Mouse (Mus musculus): Measurements from ENCODE around the gene F2rl2. TPM values are rescaled to one million over a fixed set of nuclear protein-coding genes. Genes with fewer than 3 reads are reported as not detected.

F2rl2 gene
- polyA plus RNA-seq, 1 experiment from 2014 or later: 0.51 TPM

GRCm38 (mm10) chr13:95685736-95686135, 10.9 kb upstream of the F2rl2 start:
- no peaks in the 10 kb centered on the region for H3K27me3 ChIP-seq (replicated peaks; ENCODE audit: control insufficient read depth, insufficient read depth, low read length)
- DNase-seq (ENCODE audit: low spot score) (no peak), ATAC-seq (no peak)
- H3K4me3 ChIP-seq (ENCODE audit: low read depth, low read length): no peak overlapping the region
- H3K9ac ChIP-seq (ENCODE audit: low read length): no peak overlapping the region
- H3K4me1 ChIP-seq (ENCODE audit: control insufficient read depth, insufficient read depth, low read length): no peaks in the 10 kb centered on the region
- H3K27ac ChIP-seq (ENCODE audit: low read depth, low read length): no peak overlapping the region
- H3K4me2 ChIP-seq (ENCODE audit: low read length): no peak overlapping the region
- peaks cover 7% of the 10 kb centered on the region; the same call in 1 of the 2 replicates for H3K36me3 ChIP-seq (ENCODE audit: control insufficient read depth, insufficient read depth, low read length)
- H3K9me3 ChIP-seq (replicated peaks; ENCODE audit: control insufficient read depth, low read length): no peaks in the 10 kb centered on the region
- 87% methylated on average over 5 of the region's 5 CpGs for WGBS

GRCm38 (mm10) chr13:95688576-95688975, 8.1 kb upstream of the F2rl2 start:
- Histone ChIP-seq H3K4me2 (ENCODE audit: low read length) (no peak overlapping the region), H3K4me1 (ENCODE audit: control insufficient read depth, insufficient read depth, low read length) (peaks cover 2% of the 10 kb centered on the region; the same call in 1 of the 2 replicates), H3K4me3 (ENCODE audit: low read depth, low read length) (no peak overlapping the region), H3K36me3 (ENCODE audit: control insufficient read depth, insufficient read depth, low read length) (no peaks in the 10 kb centered on the region), H3K9me3 (replicated peaks; ENCODE audit: control insufficient read depth, low read length) (no peaks in the 10 kb centered on the region), H3K27me3 (replicated peaks; ENCODE audit: control insufficient read depth, insufficient read depth, low read length) (no peaks in the 10 kb centered on the region), H3K27ac (ENCODE audit: low read depth, low read length) (no peak overlapping the region), H3K9ac (ENCODE audit: low read length) (no peak overlapping the region)
- 94% methylated on average over 1 of the region's 1 CpGs for WGBS
- DNase-seq (ENCODE audit: low spot score): no peak
- ATAC-seq: no peak

- H3K27ac ChIP-seq (ENCODE audit: low read depth, low read length): no peak overlapping the region
- no peak overlapping the region for H3K4me2 ChIP-seq (ENCODE audit: low read length)
- no peaks in the 10 kb centered on the region for H3K27me3 ChIP-seq (replicated peaks; ENCODE audit: control insufficient read depth, insufficient read depth, low read length)
- WGBS: 92% methylated on average over 8 of the region's 8 CpGs
- H3K4me3 ChIP-seq (ENCODE audit: low read depth, low read length): no peak overlapping the region
- H3K9me3 ChIP-seq (replicated peaks; ENCODE audit: control insufficient read depth, low read length): no peaks in the 10 kb centered on the region
- DNase-seq (ENCODE audit: low spot score) (no peak), ATAC-seq (no peak)
- H3K4me1 ChIP-seq (ENCODE audit: control insufficient read depth, insufficient read depth, low read length): peaks cover 2% of the 10 kb centered on the region; the same call in 1 of the 2 replicates
- no peaks in the 10 kb centered on the region for H3K36me3 ChIP-seq (ENCODE audit: control insufficient read depth, insufficient read depth, low read length)
- H3K9ac ChIP-seq (ENCODE audit: low read length): no peak overlapping the region
Observed at GRCm38 (mm10) chr13:95692201-95692600, 4.5 kb upstream of the F2rl2 start.

GRCm38 (mm10) chr13:95696120-95696653, 466 bp upstream of the F2rl2 start:
- H3K27me3 ChIP-seq (replicated peaks; ENCODE audit: control insufficient read depth, insufficient read depth, low read length): no peaks in the 10 kb centered on the region
- DNase-seq (ENCODE audit: low spot score) (no peak), ATAC-seq (no peak)
- H3K9ac ChIP-seq (ENCODE audit: low read length): no peak overlapping the region
- peaks cover 2% of the 10 kb centered on the region; the same call in 1 of the 2 replicates for H3K4me1 ChIP-seq (ENCODE audit: control insufficient read depth, insufficient read depth, low read length)
- H3K9me3 ChIP-seq (replicated peaks; ENCODE audit: control insufficient read depth, low read length): no peaks in the 10 kb centered on the region
- no peak overlapping the region for H3K27ac ChIP-seq (ENCODE audit: low read depth, low read length)
- H3K36me3 ChIP-seq (ENCODE audit: control insufficient read depth, insufficient read depth, low read length): no peaks in the 10 kb centered on the region
- no peak overlapping the region for H3K4me2 ChIP-seq (ENCODE audit: low read length)
- no peak overlapping the region for H3K4me3 ChIP-seq (ENCODE audit: low read depth, low read length)
- 52% methylated on average over 9 of the region's 9 CpGs for WGBS

- Histone ChIP-seq H3K36me3 (ENCODE audit: control insufficient read depth, insufficient read depth, low read length) (no peaks in the 10 kb centered on the region), H3K27me3 (replicated peaks; ENCODE audit: control insufficient read depth, insufficient read depth, low read length) (no peaks in the 10 kb centered on the region), H3K9ac (ENCODE audit: low read length) (no peak overlapping the region; the same call in 1 of the 2 replicates), H3K4me2 (ENCODE audit: low read length) (no peak overlapping the region), H3K4me3 (ENCODE audit: low read depth, low read length) (no peak overlapping the region), H3K4me1 (ENCODE audit: control insufficient read depth, insufficient read depth, low read length) (peaks cover 2% of the 10 kb centered on the region; the same call in 1 of the 2 replicates), H3K9me3 (replicated peaks; ENCODE audit: control insufficient read depth, low read length) (no peaks in the 10 kb centered on the region), H3K27ac (ENCODE audit: low read depth, low read length) (no peak overlapping the region)
- no peak for DNase-seq (ENCODE audit: low spot score)
- WGBS: 20% methylated on average over 6 of the region's 6 CpGs
- no peak for ATAC-seq
Observed at GRCm38 (mm10) chr13:95697874-95698273, 1.2 kb downstream of the F2rl2 start.

- H3K9ac ChIP-seq (ENCODE audit: low read length): no peak overlapping the region
- no peaks in the 10 kb centered on the region for H3K36me3 ChIP-seq (ENCODE audit: control insufficient read depth, insufficient read depth, low read length)
- WGBS: 78% methylated on average over 5 of the region's 5 CpGs
- no peaks in the 10 kb centered on the region for H3K27me3 ChIP-seq (replicated peaks; ENCODE audit: control insufficient read depth, insufficient read depth, low read length)
- no peak overlapping the region for H3K27ac ChIP-seq (ENCODE audit: low read depth, low read length)
- H3K4me2 ChIP-seq (ENCODE audit: low read length): no peak overlapping the region
- ATAC-seq (no peak), DNase-seq (ENCODE audit: low spot score) (no peak)
- no peaks in the 10 kb centered on the region for H3K4me1 ChIP-seq (ENCODE audit: control insufficient read depth, insufficient read depth, low read length)
- H3K4me3 ChIP-seq (ENCODE audit: low read depth, low read length): no peak overlapping the region
- H3K9me3 ChIP-seq (replicated peaks; ENCODE audit: control insufficient read depth, low read length): no peaks in the 10 kb centered on the region
Observed at GRCm38 (mm10) chr13:95703376-95703775, 6.7 kb downstream of the F2rl2 start.

GRCm38 (mm10) chr13:95705589-95705988, 8.9 kb downstream of the F2rl2 start:
- no peak overlapping the region for H3K27ac ChIP-seq (ENCODE audit: low read depth, low read length)
- DNase-seq (ENCODE audit: low spot score) (no peak), ATAC-seq (no peak)
- H3K4me3 ChIP-seq (ENCODE audit: low read depth, low read length): no peak overlapping the region
- H3K36me3 ChIP-seq (ENCODE audit: control insufficient read depth, insufficient read depth, low read length): no peaks in the 10 kb centered on the region
- no peak overlapping the region for H3K9ac ChIP-seq (ENCODE audit: low read length)
- 96% methylated on average over 6 of the region's 6 CpGs for WGBS
- H3K4me2 ChIP-seq (ENCODE audit: low read length): no peak overlapping the region
- H3K4me1 ChIP-seq (ENCODE audit: control insufficient read depth, insufficient read depth, low read length): no peaks in the 10 kb centered on the region
- no peaks in the 10 kb centered on the region for H3K27me3 ChIP-seq (replicated peaks; ENCODE audit: control insufficient read depth, insufficient read depth, low read length)
- no peaks in the 10 kb centered on the region for H3K9me3 ChIP-seq (replicated peaks; ENCODE audit: control insufficient read depth, low read length)

- Histone ChIP-seq H3K27me3 (replicated peaks; ENCODE audit: control insufficient read depth, insufficient read depth, low read length) (no peaks in the 10 kb centered on the region), H3K36me3 (ENCODE audit: control insufficient read depth, insufficient read depth, low read length) (no peaks in the 10 kb centered on the region), H3K4me3 (ENCODE audit: low read depth, low read length) (no peak overlapping the region), H3K4me2 (ENCODE audit: low read length) (no peak overlapping the region), H3K27ac (ENCODE audit: low read depth, low read length) (no peak overlapping the region), H3K4me1 (ENCODE audit: control insufficient read depth, insufficient read depth, low read length) (no peaks in the 10 kb centered on the region), H3K9me3 (replicated peaks; ENCODE audit: control insufficient read depth, low read length) (no peaks in the 10 kb centered on the region), H3K9ac (ENCODE audit: low read length) (no peak overlapping the region)
- ATAC-seq (no peak), DNase-seq (ENCODE audit: low spot score) (no peak)
Observed at GRCm38 (mm10) chr13:95712054-95712453, 15.4 kb downstream of the F2rl2 start.

- no peak overlapping the region for H3K4me3 ChIP-seq (ENCODE audit: low read depth, low read length)
- ATAC-seq: no peak
- WGBS: 94% methylated on average over 9 of the region's 9 CpGs
- H3K9ac ChIP-seq (ENCODE audit: low read length): no peak overlapping the region
- H3K4me2 ChIP-seq (ENCODE audit: low read length): no peak overlapping the region
- H3K27me3 ChIP-seq (replicated peaks; ENCODE audit: control insufficient read depth, insufficient read depth, low read length): no peaks in the 10 kb centered on the region
- H3K36me3 ChIP-seq (ENCODE audit: control insufficient read depth, insufficient read depth, low read length): no peaks in the 10 kb centered on the region
- no peaks in the 10 kb centered on the region for H3K9me3 ChIP-seq (replicated peaks; ENCODE audit: control insufficient read depth, low read length)
- H3K4me1 ChIP-seq (ENCODE audit: control insufficient read depth, insufficient read depth, low read length): no peaks in the 10 kb centered on the region
- no peak overlapping the region for H3K27ac ChIP-seq (ENCODE audit: low read depth, low read length)
- no peak for DNase-seq (ENCODE audit: low spot score)
Observed at GRCm38 (mm10) chr13:95712570-95713268, 16.1 kb downstream of the F2rl2 start.

Data from forebrain, embryonic 14.5 days (tissue).